Mouse (Mus musculus): ENCODE results near the gene Lrrfip2. TPM values are rescaled to one million over a fixed set of nuclear protein-coding genes. Genes with fewer than 3 reads are reported as not detected.
A peak's percentile ranks its signal among the peaks of the same experiment; 100 is the strongest.

Lrrfip2 gene
- polyA plus RNA-seq, 1 experiment from 2014 or later = 39.6 TPM

GRCm38 (mm10) chr9:111213501-111213900, 96.1 kb downstream of the Lrrfip2 start:
- Histone ChIP-seq H3K9ac (ENCODE audit: low read depth, low read length) (0 out of 2 replicates have a peak overlapping the region, but pooled peaks have one; percentile 20), H3K27ac (no peak overlapping the region), H3K27me3 (ENCODE audit: insufficient read depth, low read length) (no peaks in the 10 kb centered on the region), H3K36me3 (ENCODE audit: insufficient read depth, low read length) (peaks cover 23% of the 10 kb centered on the region; the same call in 1 of the 2 replicates), H3K4me3 (replicated peaks; ENCODE audit: low read depth, low read length) (no peak overlapping the region), H3K9me3 (replicated peaks; ENCODE audit: low read length) (no peaks in the 10 kb centered on the region), H3K4me2 (ENCODE audit: low read length) (no peak overlapping the region), H3K4me1 (replicated peaks; ENCODE audit: insufficient read depth, low read length) (peaks cover 4% of the 10 kb centered on the region; the same call in 1 of the 2 replicates)
- ATAC-seq (replicated peaks; ENCODE audit: low FRiP score, low read depth) (no peak), DNase-seq (ENCODE audit: low spot score) (peak; percentile 69)
- WGBS = 50% methylated on average over 6 of the region's 6 CpGs
- TF ChIP-seq CTCF (IDR thresholded peaks at IDR 0.05; ENCODE audit: low read depth) = no peak

GRCm38 (mm10) chr9:111216424-111216823, 99.0 kb downstream of the Lrrfip2 start:
- no peaks in the 10 kb centered on the region for H3K9me3 ChIP-seq (replicated peaks; ENCODE audit: low read length)
- H3K4me3 ChIP-seq (replicated peaks; ENCODE audit: low read depth, low read length) = no peak overlapping the region
- no peak overlapping the region for H3K9ac ChIP-seq (ENCODE audit: low read depth, low read length)
- H3K4me2 ChIP-seq (ENCODE audit: low read length) = no peak overlapping the region
- DNase-seq (ENCODE audit: low spot score) (no peak), ATAC-seq (replicated peaks; ENCODE audit: low FRiP score, low read depth) (no peak)
- peaks cover 31% of the 10 kb centered on the region for H3K36me3 ChIP-seq (ENCODE audit: insufficient read depth, low read length)
- H3K4me1 ChIP-seq (replicated peaks; ENCODE audit: insufficient read depth, low read length) = peaks cover 4% of the 10 kb centered on the region; the same call in 1 of the 2 replicates
- no peak overlapping the region for H3K27ac ChIP-seq
- no peak for TF ChIP-seq CTCF (IDR thresholded peaks at IDR 0.05; ENCODE audit: low read depth)
- no peaks in the 10 kb centered on the region for H3K27me3 ChIP-seq (ENCODE audit: insufficient read depth, low read length)

GRCm38 (mm10) chr9:111220551-111221080, 103.2 kb downstream of the Lrrfip2 start:
- H3K9me3 ChIP-seq (replicated peaks; ENCODE audit: low read length) = no peaks in the 10 kb centered on the region
- H3K27ac ChIP-seq = no peak overlapping the region
- ATAC-seq (replicated peaks; ENCODE audit: low FRiP score, low read depth) (no peak), DNase-seq (ENCODE audit: low spot score) (no peak)
- H3K36me3 ChIP-seq (ENCODE audit: insufficient read depth, low read length) = peaks cover 48% of the 10 kb centered on the region
- H3K4me1 ChIP-seq (replicated peaks; ENCODE audit: insufficient read depth, low read length) = no peaks in the 10 kb centered on the region
- no peak overlapping the region for H3K4me3 ChIP-seq (replicated peaks; ENCODE audit: low read depth, low read length)
- H3K9ac ChIP-seq (ENCODE audit: low read depth, low read length) = no peak overlapping the region
- 85% methylated on average over 5 of the region's 5 CpGs for WGBS
- H3K27me3 ChIP-seq (ENCODE audit: insufficient read depth, low read length) = no peaks in the 10 kb centered on the region
- no peak for TF ChIP-seq CTCF (IDR thresholded peaks at IDR 0.05; ENCODE audit: low read depth)
- no peak overlapping the region for H3K4me2 ChIP-seq (ENCODE audit: low read length)

DNA sequence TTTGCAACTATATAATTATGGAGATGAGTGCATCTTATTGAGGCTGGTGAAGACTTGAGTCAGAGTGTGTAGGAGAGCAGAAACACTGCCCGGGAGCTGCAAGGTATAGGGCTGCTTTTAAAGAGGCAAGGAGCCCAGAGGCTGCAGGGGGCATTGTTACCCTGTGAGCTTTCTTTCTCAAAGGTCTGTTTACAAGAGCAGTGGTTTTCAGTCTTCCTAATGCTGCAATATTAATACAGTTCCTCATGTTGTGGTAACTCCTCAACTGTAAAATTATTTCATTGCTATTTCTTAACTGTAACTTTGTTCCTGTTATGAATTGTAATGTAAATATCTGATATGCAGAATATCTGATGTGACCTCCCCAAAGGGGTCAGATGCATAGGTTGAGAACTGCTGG, 104.2 kb downstream of the Lrrfip2 start:
- WGBS = 84% methylated on average over 1 of the region's 1 CpGs
- Histone ChIP-seq H3K4me2 (ENCODE audit: low read length) (no peak overlapping the region), H3K27ac (no peak overlapping the region), H3K27me3 (ENCODE audit: insufficient read depth, low read length) (no peaks in the 10 kb centered on the region), H3K9ac (ENCODE audit: low read depth, low read length) (no peak overlapping the region), H3K4me3 (replicated peaks; ENCODE audit: low read depth, low read length) (no peak overlapping the region), H3K4me1 (replicated peaks; ENCODE audit: insufficient read depth, low read length) (no peaks in the 10 kb centered on the region), H3K9me3 (replicated peaks; ENCODE audit: low read length) (no peaks in the 10 kb centered on the region), H3K36me3 (ENCODE audit: insufficient read depth, low read length) (peaks cover 49% of the 10 kb centered on the region)
- ATAC-seq (replicated peaks; ENCODE audit: low FRiP score, low read depth) (no peak), DNase-seq (ENCODE audit: low spot score) (no peak)
- no peak for TF ChIP-seq CTCF (IDR thresholded peaks at IDR 0.05; ENCODE audit: low read depth)

- no peak overlapping the region for H3K4me2 ChIP-seq (ENCODE audit: low read length)
- H3K27me3 ChIP-seq (ENCODE audit: insufficient read depth, low read length) = no peaks in the 10 kb centered on the region
- WGBS = 98% methylated on average over 5 of the region's 5 CpGs
- no peak overlapping the region for H3K4me3 ChIP-seq (replicated peaks; ENCODE audit: low read depth, low read length)
- DNase-seq (ENCODE audit: low spot score) (no peak), ATAC-seq (replicated peaks; ENCODE audit: low FRiP score, low read depth) (no peak)
- no peak overlapping the region for H3K9ac ChIP-seq (ENCODE audit: low read depth, low read length)
- no peaks in the 10 kb centered on the region for H3K9me3 ChIP-seq (replicated peaks; ENCODE audit: low read length)
- no peak overlapping the region for H3K27ac ChIP-seq
- TF ChIP-seq CTCF (IDR thresholded peaks at IDR 0.05; ENCODE audit: low read depth) = no peak
- no peaks in the 10 kb centered on the region for H3K4me1 ChIP-seq (replicated peaks; ENCODE audit: insufficient read depth, low read length)
- peaks cover 43% of the 10 kb centered on the region for H3K36me3 ChIP-seq (ENCODE audit: insufficient read depth, low read length)
Measured at GRCm38 (mm10) chr9:111223406-111223805, 106.0 kb downstream of the Lrrfip2 start.

- ATAC-seq (replicated peaks; ENCODE audit: low FRiP score, low read depth) = no peak
- Histone ChIP-seq H3K9ac (ENCODE audit: low read depth, low read length) (no peak overlapping the region), H3K36me3 (ENCODE audit: insufficient read depth, low read length) (peaks cover 53% of the 10 kb centered on the region; the same call in 1 of the 2 replicates), H3K27me3 (ENCODE audit: insufficient read depth, low read length) (no peaks in the 10 kb centered on the region), H3K4me2 (ENCODE audit: low read length) (no peak overlapping the region), H3K4me3 (replicated peaks; ENCODE audit: low read depth, low read length) (no peak overlapping the region), H3K4me1 (replicated peaks; ENCODE audit: insufficient read depth, low read length) (no peaks in the 10 kb centered on the region), H3K9me3 (replicated peaks; ENCODE audit: low read length) (no peaks in the 10 kb centered on the region), H3K27ac (no peak overlapping the region)
- 76% methylated on average over 5 of the region's 5 CpGs for WGBS
- TF ChIP-seq CTCF (IDR thresholded peaks at IDR 0.05; ENCODE audit: low read depth) = no peak
- DNase-seq (ENCODE audit: low spot score) = no peak
Measured at GRCm38 (mm10) chr9:111228446-111228845, 111.1 kb downstream of the Lrrfip2 start.

DNA sequence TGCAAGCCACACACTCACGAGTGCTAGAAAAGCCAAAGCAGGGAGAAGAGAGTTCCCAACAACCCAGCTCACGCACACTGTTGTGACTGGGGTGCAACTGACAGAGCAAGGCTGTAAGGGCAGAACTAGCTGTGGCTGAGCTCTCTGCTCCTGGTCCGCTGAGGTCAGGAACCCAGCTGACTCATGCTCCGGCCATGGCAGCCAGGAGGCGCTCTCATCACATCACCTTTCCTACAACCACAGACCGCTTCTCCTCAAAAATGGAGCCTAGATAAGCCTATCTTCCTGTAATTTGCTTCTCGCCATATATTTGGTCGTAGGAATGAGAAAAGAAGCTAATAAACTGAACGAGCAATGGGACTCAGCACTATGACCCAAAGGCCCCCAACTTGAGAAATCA, 117.3 kb downstream of the Lrrfip2 start:
- no peaks in the 10 kb centered on the region for H3K9me3 ChIP-seq (replicated peaks; ENCODE audit: low read length)
- no peak overlapping the region for H3K4me2 ChIP-seq (ENCODE audit: low read length)
- 88% methylated on average over 9 of the region's 9 CpGs for WGBS

More for the DNA sequence above, 117.3 kb downstream of the Lrrfip2 start:
- Histone ChIP-seq H3K27ac (no peak overlapping the region), H3K9ac (ENCODE audit: low read depth, low read length) (no peak overlapping the region), H3K4me3 (replicated peaks; ENCODE audit: low read depth, low read length) (no peak overlapping the region), H3K36me3 (ENCODE audit: insufficient read depth, low read length) (peaks cover 60% of the 10 kb centered on the region), H3K27me3 (ENCODE audit: insufficient read depth, low read length) (no peaks in the 10 kb centered on the region), H3K4me1 (replicated peaks; ENCODE audit: insufficient read depth, low read length) (no peaks in the 10 kb centered on the region)
- DNase-seq (ENCODE audit: low spot score) (no peak), ATAC-seq (replicated peaks; ENCODE audit: low FRiP score, low read depth) (no peak)
- TF ChIP-seq CTCF (IDR thresholded peaks at IDR 0.05; ENCODE audit: low read depth) = peak; percentile 29; the same call in 1 of the 2 replicates
